Mouse (Mus musculus) thymus, adult 2 months (tissue): ENCODE data around the gene Galnt7. TPM values are rescaled to one million over a fixed set of nuclear protein-coding genes. Genes with fewer than 3 reads are reported as not detected.
"Not testable (repeated sequence)": the region's sequence is repeated elsewhere in the genome, so short reads cannot be mapped to it uniquely, and the experiment has no call there.

ENCODE experiments used
- DNase-seq: peaks from one replicate; pipeline ENCODE4 v3.0.0; 2021
- H3K27ac ChIP-seq: fragments of 200-500 bp; 2 replicates; pipeline ENCODE4 v1.5.1; 2012; ENCODE audit warnings: low read length, control low read depth; ENCODE audit not compliant: control insufficient read depth, insufficient read depth
- H3K27me3 ChIP-seq: fragments of 200-500 bp; 2 replicates; pipeline ENCODE4 v1.6.1; 2012; ENCODE audit warnings: mild to moderate bottlenecking, low read length, moderate library complexity, mixed read lengths; ENCODE audit not compliant: control insufficient read depth, insufficient read depth
- H3K36me3 ChIP-seq: fragments of 200-500 bp; 2 replicates; pipeline ENCODE4 v1.6.1; 2012; ENCODE audit warnings: mild to moderate bottlenecking, low read length, moderate library complexity; ENCODE audit not compliant: control insufficient read depth, insufficient read depth
- H3K4me1 ChIP-seq: fragments of 200-500 bp; replicated peaks from 2 replicates; pipeline ENCODE4 v1.6.1; 2012; ENCODE audit warnings: low read length; ENCODE audit not compliant: control insufficient read depth, insufficient read depth
- H3K4me3 ChIP-seq: fragments of 200-500 bp; 2 replicates; pipeline ENCODE4 v1.5.1; 2012; ENCODE audit warnings: mild to moderate bottlenecking, low read length, control low read depth, moderate library complexity; ENCODE audit not compliant: control insufficient read depth, insufficient read depth
- CTCF ChIP-seq: fragments of 200-500 bp; IDR thresholded peaks from 2 replicates; pipeline ENCODE4 v1.5.1; 2012; ENCODE audit warnings: mild to moderate bottlenecking, control low read depth, low read length, moderate library complexity, borderline replicate concordance; ENCODE audit not compliant: control insufficient read depth, poor library complexity, insufficient read depth; ENCODE audit errors: extremely low read depth
- POLR2A ChIP-seq: fragments of 200-500 bp; IDR thresholded peaks from 2 replicates; pipeline ENCODE4 v1.6.1; 2012; ENCODE audit warnings: mild to moderate bottlenecking, low read length, control low read depth, moderate library complexity; ENCODE audit not compliant: control insufficient read depth, poor library complexity, insufficient read depth; ENCODE audit errors: extremely low read depth
- WGBS: fragments of 180-500 bp; shearing (Covaris S2); methylation state at CpG from one replicate; pipeline ENCODE4 v1.1.7; 2018; 5-methylcytosine and 5-hydroxymethylcytosine counted together
- polyA plus RNA-seq: library from polyadenylated mRNA; depleted of rRNA; stranded (reverse); fragments of >200 nt; gene quantifications from 2 replicates; pipeline ENCODE4 v1.2.3, GENCODE M21; 2012

The Galnt7 gene
- polyA plus RNA-seq, 1 experiment: 9.1 TPM

DNA sequence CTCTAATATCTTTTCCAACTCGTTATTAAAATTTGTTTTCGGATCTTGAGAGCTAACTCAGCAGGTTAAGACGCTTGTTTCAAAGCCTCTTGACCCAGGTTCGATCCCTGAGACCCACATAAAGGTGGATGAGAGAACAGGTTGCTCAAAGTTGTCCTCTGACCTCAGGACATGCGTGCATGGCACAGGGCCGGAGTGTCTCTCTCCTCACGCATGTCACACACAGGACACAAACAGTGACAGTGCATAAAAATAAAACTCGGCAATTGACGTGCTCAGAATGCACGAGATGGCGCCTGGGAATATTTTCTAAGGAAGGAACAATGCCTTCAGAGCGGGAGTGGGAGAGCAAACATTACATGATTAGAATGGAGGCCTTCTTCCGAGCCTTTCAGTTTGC is 122.6 kb downstream of the Galnt7 start:
- H3K27me3 ChIP-seq: no peaks in the 10 kb centered on the region
- H3K27ac ChIP-seq: no peak overlapping the region
- no peak for DNase-seq
- TF ChIP-seq CTCF: no peak
- TF ChIP-seq POLR2A: no peak
- WGBS: 96% methylated on average over 13 of the region's 13 CpGs
- peaks cover 13% of the 10 kb centered on the region for H3K36me3 ChIP-seq
- H3K4me1 ChIP-seq: no peaks in the 10 kb centered on the region
- H3K4me3 ChIP-seq: no peak overlapping the region

GRCm38 (mm10) chr8:57528036-57528435 is 124.8 kb downstream of the Galnt7 start:
- WGBS: 100% methylated on average over 1 of the region's 1 CpGs
- Histone ChIP-seq H3K4me1 (no peaks in the 10 kb centered on the region), H3K27ac (no peak overlapping the region), H3K27me3 (no peaks in the 10 kb centered on the region), H3K36me3 (peaks cover 14% of the 10 kb centered on the region), H3K4me3 (no peak overlapping the region)
- no peak for DNase-seq
- TF ChIP-seq POLR2A (no peak), CTCF (no peak)

GRCm38 (mm10) chr8:57520186-57520786 is 132.5 kb downstream of the Galnt7 start:
- TF ChIP-seq POLR2A (no peak), CTCF (no peak)
- 92% methylated on average over 12 of the region's 12 CpGs for WGBS
- Histone ChIP-seq H3K27me3 (no peaks in the 10 kb centered on the region), H3K36me3 (peaks cover 16% of the 10 kb centered on the region), H3K4me1 (peaks cover 6% of the 10 kb centered on the region), H3K27ac (no peak overlapping the region), H3K4me3 (no peak overlapping the region)
- DNase-seq: no peak

GRCm38 (mm10) chr8:57517723-57518122 is 135.1 kb downstream of the Galnt7 start:
- no peak for DNase-seq
- Histone ChIP-seq H3K36me3 (peaks cover 26% of the 10 kb centered on the region), H3K27me3 (no peaks in the 10 kb centered on the region), H3K4me1 (peaks cover 6% of the 10 kb centered on the region), H3K27ac (no peak overlapping the region), H3K4me3 (no peak overlapping the region)
- WGBS: 96% methylated on average over 3 of the region's 3 CpGs
- TF ChIP-seq CTCF (no peak), POLR2A (no peak)

DNA sequence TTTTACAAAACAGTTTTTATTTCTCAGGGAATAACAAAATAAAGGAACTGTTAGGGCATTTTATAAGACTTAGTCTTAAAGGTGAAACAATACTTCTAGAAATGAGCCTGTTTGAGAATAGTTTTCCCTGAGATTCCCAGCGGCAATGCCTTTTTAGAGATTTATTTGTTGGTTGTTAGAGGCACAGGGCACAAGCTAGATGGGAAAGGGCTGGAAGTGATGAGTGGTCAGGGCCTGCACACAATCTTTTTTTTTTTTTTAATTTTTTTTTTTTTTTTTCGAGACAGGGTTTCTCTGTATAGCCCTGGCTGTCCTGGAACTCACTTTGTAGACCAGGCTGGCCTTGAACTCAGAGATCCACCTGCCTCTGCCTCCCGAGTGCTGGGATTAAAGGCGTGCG is 136.1 kb downstream of the Galnt7 start:
- H3K27me3 ChIP-seq, H3K4me3 ChIP-seq, H3K4me1 ChIP-seq, DNase-seq, H3K27ac ChIP-seq: not testable (repeated sequence)
- WGBS: 85% methylated on average over 5 of the region's 5 CpGs
- H3K36me3 ChIP-seq: peaks cover 26% of the 10 kb centered on the region

DNA sequence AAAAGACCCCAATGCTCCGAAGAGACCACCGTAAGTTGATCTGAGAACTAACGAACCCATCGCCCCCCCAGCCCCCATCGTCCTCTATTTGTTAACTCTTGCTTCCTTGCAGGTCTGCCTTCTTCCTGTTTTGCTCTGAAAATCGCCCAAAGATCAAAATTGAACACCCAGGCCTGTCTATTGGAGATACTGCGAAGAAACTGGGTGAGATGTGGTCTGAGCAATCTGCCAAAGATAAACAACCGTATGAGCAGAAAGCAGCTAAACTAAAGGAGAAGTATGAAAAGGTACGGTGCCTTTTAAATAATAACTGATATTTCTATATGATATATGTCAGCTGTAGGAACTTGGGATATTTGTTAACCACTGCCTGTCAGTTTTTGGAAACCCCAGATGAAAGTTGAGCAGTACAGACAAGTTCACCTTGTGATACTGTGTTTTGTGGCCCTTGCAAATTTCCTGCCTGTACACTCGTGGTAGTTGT is 139.6 kb downstream of the Galnt7 start:
- peak overlapping the region; percentile 75 for H3K4me3 ChIP-seq
- not testable (repeated sequence) for H3K27me3 ChIP-seq, H3K4me1 ChIP-seq, DNase-seq
- H3K27ac ChIP-seq: peak overlapping the region; percentile 59; the same call in 1 of the 2 replicates
- peaks cover 26% of the 10 kb centered on the region for H3K36me3 ChIP-seq
- WGBS: under 1% methylated on average over 10 of the region's 10 CpGs
